Comparison of ENCODE assay signal across 10 mouse cellular contexts in the genomic region with DNA sequence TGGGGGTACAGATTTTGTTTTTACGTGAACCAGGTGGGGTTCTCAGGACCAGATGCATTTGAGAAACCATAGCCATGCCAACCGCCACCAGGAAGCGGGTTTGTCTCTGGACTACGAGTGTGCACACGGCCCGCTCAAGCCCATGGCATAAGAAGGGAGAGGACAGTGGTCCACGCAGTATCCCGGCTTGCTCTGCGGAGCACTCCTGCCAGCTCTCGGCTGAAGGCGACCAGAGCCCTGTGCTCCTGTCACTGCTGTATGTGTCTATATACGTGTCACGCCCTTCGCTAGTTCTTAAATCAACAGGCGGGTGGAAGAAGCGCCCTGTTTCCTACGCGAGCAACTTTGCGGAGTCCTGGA. TPM values are rescaled to one million over a fixed set of nuclear protein-coding genes. Genes with fewer than 3 reads are reported as not detected.
A peak's percentile ranks its signal among the peaks of the same experiment; 100 is the strongest.
DNase-seq lines count a peak whose midpoint lies in the region; ATAC-seq lines count a peak whose summit lies in the region.
"Had no signal": no experiment of that assay in that cellular context is flagged by ENCODE, and none has a peak within 500 bp of the region (broad histone marks: within the 10 kb centered on the region; RNA-seq: fewer than 3 reads in every experiment).

No protein-coding gene starts in this region.

- H3K36me3 ChIP-seq in kidney, embryonic 14.5 days (ENCODE audit: control insufficient read depth, insufficient read depth, low read length) = no peaks in the 10 kb centered on the region
- H3K36me3 ChIP-seq in embryonic facial prominence, embryonic 10.5 days (replicated peaks) = no peaks in the 10 kb centered on the region
- no peaks in the 10 kb centered on the region for H3K36me3 ChIP-seq in hindbrain, embryonic 16.5 days (ENCODE audit: control insufficient read depth, insufficient read depth, low read length)
- no peaks in the 10 kb centered on the region for H3K36me3 ChIP-seq in midbrain, embryonic 16.5 days (ENCODE audit: control insufficient read depth, insufficient read depth, low read length)

- peak overlapping the region; percentile 67 for H3K4me2 ChIP-seq in kidney, embryonic 14.5 days (replicated peaks; ENCODE audit: low read depth, low read length)
- H3K4me2 ChIP-seq in hindbrain, embryonic 16.5 days (ENCODE audit: low read length) = peak overlapping the region; percentile 98
- H3K4me2 ChIP-seq in midbrain, embryonic 16.5 days (ENCODE audit: low read length) = peak overlapping the region; percentile 78

- 2% methylated on average over 19 of the region's 19 CpGs for WGBS in kidney, embryonic 14.5 days
- 4% methylated on average over 19 of the region's 19 CpGs for WGBS in embryonic facial prominence, embryonic 10.5 days
- 6% methylated on average over 17 of the region's 19 CpGs for WGBS in hindbrain, embryonic 16.5 days
- WGBS in midbrain, embryonic 16.5 days = 3% methylated on average over 19 of the region's 19 CpGs

- ATAC-seq in kidney, embryonic 14.5 days (ENCODE audit: low FRiP score, low TSS enrichment) = no peak; the same call in 1 of the 2 replicates
- peak; percentile 55; the same call in 1 of the 2 replicates for ATAC-seq in hindbrain, embryonic 16.5 days
- peak; percentile 66; the same call in 1 of the 2 replicates for ATAC-seq in midbrain, embryonic 16.5 days
- ATAC-seq in megakaryocyte progenitor cell, adult 5-6 weeks (replicated peaks; ENCODE audit: poor library complexity) = no peak; the same call in 1 of the 2 replicates

- H3K4me3 ChIP-seq in kidney, embryonic 14.5 days (ENCODE audit: low read length) = peak overlapping the region; percentile 39
- peak overlapping the region; percentile 64 for H3K4me3 ChIP-seq in embryonic facial prominence, embryonic 10.5 days
- peak overlapping the region; percentile 54 for H3K4me3 ChIP-seq in hindbrain, embryonic 16.5 days (ENCODE audit: low read length)
- peak overlapping the region; percentile 43 for H3K4me3 ChIP-seq in midbrain, embryonic 16.5 days (ENCODE audit: low read depth, low read length)
- H3K4me3 ChIP-seq: erythroblast, embryonic 14.5 days; myocyte had no signal

- H3K4me1 ChIP-seq in kidney, embryonic 14.5 days (ENCODE audit: control insufficient read depth, insufficient read depth, low read length) = 0 out of 2 replicates have a peak, but pooled peaks cover 3% of the 10 kb centered on the region
- H3K4me1 ChIP-seq in embryonic facial prominence, embryonic 10.5 days = peaks cover 22% of the 10 kb centered on the region
- H3K4me1 ChIP-seq in hindbrain, embryonic 16.5 days (ENCODE audit: control insufficient read depth, insufficient read depth, low read depth, low read length) = peaks cover 14% of the 10 kb centered on the region
- H3K4me1 ChIP-seq in midbrain, embryonic 16.5 days (ENCODE audit: control insufficient read depth, insufficient read depth, low read length) = peaks cover 4% of the 10 kb centered on the region; the same call in 1 of the 2 replicates

- DNase-seq in kidney, postnatal 10 days = no peak
- peak; percentile 33 for DNase-seq in embryonic facial prominence, embryonic 10.5 days (ENCODE audit: low spot score)
- DNase-seq in spleen, postnatal 10 days (ENCODE audit: low spot score in 2 of 2) = no peak
- DNase-seq in lung, postnatal 25 days (ENCODE audit: low spot score) = no peak

- no peaks in the 10 kb centered on the region for H3K9me3 ChIP-seq in kidney, embryonic 14.5 days (ENCODE audit: control insufficient read depth, low read length)
- H3K9me3 ChIP-seq in embryonic facial prominence, embryonic 10.5 days = no peaks in the 10 kb centered on the region
- no peaks in the 10 kb centered on the region for H3K9me3 ChIP-seq in hindbrain, embryonic 16.5 days (ENCODE audit: control insufficient read depth, low read length)
- no peaks in the 10 kb centered on the region for H3K9me3 ChIP-seq in midbrain, embryonic 16.5 days (replicated peaks; ENCODE audit: control insufficient read depth, low read length, poor library complexity, severe bottlenecking)

- H3K27ac ChIP-seq in kidney, embryonic 14.5 days (ENCODE audit: low read depth, low read length) = no peak overlapping the region
- no peak overlapping the region for H3K27ac ChIP-seq in embryonic facial prominence, embryonic 10.5 days (replicated peaks)
- no peak overlapping the region for H3K27ac ChIP-seq in hindbrain, embryonic 16.5 days (ENCODE audit: low read depth, low read length)
- H3K27ac ChIP-seq in midbrain, embryonic 16.5 days (ENCODE audit: low read length) = no peak overlapping the region

- peaks cover 46% of the 10 kb centered on the region for H3K27me3 ChIP-seq in kidney, embryonic 14.5 days (ENCODE audit: control insufficient read depth, insufficient read depth, low read length)
- H3K27me3 ChIP-seq in embryonic facial prominence, embryonic 10.5 days (replicated peaks; ENCODE audit: low read depth, poor library complexity, severe bottlenecking) = peaks cover 62% of the 10 kb centered on the region
- H3K27me3 ChIP-seq in hindbrain, embryonic 16.5 days (replicated peaks; ENCODE audit: control insufficient read depth, insufficient read depth, low read length) = peaks cover 29% of the 10 kb centered on the region
- H3K27me3 ChIP-seq in midbrain, embryonic 16.5 days (ENCODE audit: control insufficient read depth, insufficient read depth, low read depth, low read length) = peaks cover 34% of the 10 kb centered on the region

- peak overlapping the region; percentile 40; the same call in 1 of the 2 replicates for H3K9ac ChIP-seq in kidney, embryonic 14.5 days (ENCODE audit: low read depth, low read length)
- peak overlapping the region; percentile 67 for H3K9ac ChIP-seq in hindbrain, embryonic 16.5 days (ENCODE audit: low read depth, low read length)
- H3K9ac ChIP-seq in midbrain, embryonic 16.5 days (ENCODE audit: low read depth, low read length) = peak overlapping the region; percentile 51; the same call in 1 of the 2 replicates

RNA-seq across cellular contexts. Expression of a gene that starts 0.8 kb away (rescaled TPM):
- 0.17 and 0.76 TPM in 2 replicates for polyA plus RNA-seq in kidney, embryonic 14.5 days (2014; fragmentation: Nextera tagmentation; extraction: Ambion mirVana)
- polyA plus RNA-seq in embryonic facial prominence, embryonic 10.5 days (2016; fragmentation: Nextera tagmentation; extraction: Ambion mirVana) = 0.21 and 0.33 TPM in 2 replicates
- polyA plus RNA-seq in hindbrain, embryonic 16.5 days (2015; fragmentation: Nextera tagmentation; extraction: Ambion mirVana) = 0.76 and 0.93 TPM in 2 replicates
- polyA plus RNA-seq in midbrain, embryonic 16.5 days (2015; fragmentation: Nextera tagmentation; extraction: Ambion mirVana) = 0.78 and 0.99 TPM in 2 replicates
- not detected in 2 replicates for total RNA-seq in megakaryocyte progenitor cell, adult 5-6 weeks (2015)
- total RNA-seq in megakaryocyte progenitor cell, adult 5-6 weeks (2017) = not detected in 2 replicates
- polyA plus RNA-seq: erythroblast, embryonic 14.5 days had no signal

Comparison
In these comparisons a context has a peak if more than half of its experiments do, and no peak if none do; other contexts are left out.
1. ATAC-seq: peak in hindbrain, embryonic 16.5 days (single experiment) and midbrain, embryonic 16.5 days (single experiment); none in kidney, embryonic 14.5 days (single experiment) and megakaryocyte progenitor cell, adult 5-6 weeks (single experiment).
2. Peak in every context shown above with its lines, with median percentiles within 50 percentile points of each other: H3K4me2 ChIP-seq, H3K4me3 ChIP-seq and H3K9ac ChIP-seq.